Comparison of ENCODE assay signal across 9 mouse cellular contexts in the genomic region with DNA sequence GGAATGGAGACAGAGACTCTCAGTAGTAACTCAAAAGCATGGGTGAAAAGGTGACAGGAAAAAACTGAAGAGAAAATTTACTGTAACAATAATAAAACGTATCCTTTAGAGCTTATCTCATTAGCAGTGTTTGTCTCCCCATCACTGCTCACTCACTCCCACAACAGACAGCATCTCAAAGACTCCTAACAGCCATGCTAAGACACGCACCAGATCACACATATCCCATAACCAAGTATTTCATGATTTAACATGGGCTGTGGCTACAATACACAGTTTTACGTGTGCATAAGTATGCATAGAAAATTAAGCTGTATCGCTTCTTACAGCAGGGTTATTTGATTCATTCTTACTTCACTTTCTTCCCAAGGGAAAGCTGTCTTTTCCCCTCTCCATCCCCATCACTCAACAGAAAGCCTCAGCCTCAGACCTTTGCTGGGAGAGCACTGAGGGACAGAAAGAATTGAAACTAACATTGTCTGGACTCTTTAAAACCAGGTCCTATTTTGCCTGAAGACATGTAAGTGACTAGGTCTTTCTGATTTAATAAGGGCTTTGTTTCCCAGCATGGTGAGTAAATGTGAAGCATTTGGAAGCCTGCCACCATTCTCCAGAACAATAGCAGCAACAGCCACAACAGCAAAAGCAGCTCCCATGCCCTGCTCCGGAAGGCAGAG. TPM values are rescaled to one million over a fixed set of nuclear protein-coding genes. Genes with fewer than 3 reads are reported as not detected.
DNase-seq lines count a peak whose midpoint lies in the region; ATAC-seq and TF ChIP-seq lines count a peak whose summit lies in the region.
"Had no signal": no experiment of that assay in that cellular context is flagged by ENCODE, and none has a peak within 500 bp of the region (broad histone marks: within the 10 kb centered on the region; RNA-seq: fewer than 3 reads in every experiment).

No protein-coding gene starts in this region.

- no peak overlapping the region for H3K4me2 ChIP-seq in embryonic facial prominence, embryonic 12.5 days (replicated peaks)
- peak overlapping the region; percentile 43 for H3K4me2 ChIP-seq in heart, embryonic 13.5 days
- H3K4me2 ChIP-seq in kidney, postnatal 0 days (ENCODE audit: low read length): 0 out of 2 replicates have a peak overlapping the region, but pooled peaks have one; percentile 3
- H3K4me2 ChIP-seq in lung, embryonic 15.5 days: no peak overlapping the region
- H3K4me2 ChIP-seq: liver, embryonic 15.5 days had no signal

- H3K27ac ChIP-seq in embryonic facial prominence, embryonic 12.5 days: peak overlapping the region; percentile 61
- H3K27ac ChIP-seq in heart, embryonic 13.5 days (replicated peaks): peak overlapping the region; percentile 87
- H3K27ac ChIP-seq in kidney, postnatal 0 days: peak overlapping the region; percentile 51
- H3K27ac ChIP-seq in lung, embryonic 15.5 days: peak overlapping the region; percentile 30; the same call in 1 of the 2 replicates
- H3K27ac ChIP-seq: liver, embryonic 15.5 days had no signal

- peaks cover 22% of the 10 kb centered on the region for H3K4me1 ChIP-seq in embryonic facial prominence, embryonic 12.5 days
- H3K4me1 ChIP-seq in heart, embryonic 13.5 days: peaks cover 35% of the 10 kb centered on the region
- no peaks in the 10 kb centered on the region; the same call in 1 of the 2 replicates for H3K4me1 ChIP-seq in kidney, postnatal 0 days (replicated peaks; ENCODE audit: insufficient read depth, low read length)
- H3K4me1 ChIP-seq in lung, embryonic 15.5 days: no peaks in the 10 kb centered on the region; the same call in 1 of the 2 replicates

- H3K27me3 ChIP-seq in embryonic facial prominence, embryonic 12.5 days: no peaks in the 10 kb centered on the region
- H3K27me3 ChIP-seq in heart, embryonic 13.5 days (replicated peaks): no peaks in the 10 kb centered on the region
- no peaks in the 10 kb centered on the region for H3K27me3 ChIP-seq in kidney, postnatal 0 days (ENCODE audit: insufficient read depth, low read length)
- H3K27me3 ChIP-seq in lung, embryonic 15.5 days: no peaks in the 10 kb centered on the region
- H3K27me3 ChIP-seq: liver, embryonic 15.5 days had no signal

- H3K9ac ChIP-seq in embryonic facial prominence, embryonic 12.5 days: no peak overlapping the region
- H3K9ac ChIP-seq in heart, embryonic 13.5 days: peak overlapping the region; percentile 45
- no peak overlapping the region for H3K9ac ChIP-seq in kidney, postnatal 0 days (ENCODE audit: low read depth, low read length)
- no peak overlapping the region for H3K9ac ChIP-seq in lung, embryonic 15.5 days
- H3K9ac ChIP-seq: liver, embryonic 15.5 days had no signal

- no peak overlapping the region for H3K4me3 ChIP-seq in embryonic facial prominence, embryonic 12.5 days
- H3K4me3 ChIP-seq in heart, embryonic 13.5 days: no peak overlapping the region
- H3K4me3 ChIP-seq in kidney, postnatal 0 days (replicated peaks; ENCODE audit: low read depth, low read length): no peak overlapping the region
- no peak overlapping the region for H3K4me3 ChIP-seq in lung, embryonic 15.5 days
- H3K4me3 ChIP-seq: liver, embryonic 15.5 days had no signal

- no peaks in the 10 kb centered on the region for H3K36me3 ChIP-seq in embryonic facial prominence, embryonic 12.5 days
- peaks cover 17% of the 10 kb centered on the region for H3K36me3 ChIP-seq in heart, embryonic 13.5 days
- no peaks in the 10 kb centered on the region for H3K36me3 ChIP-seq in kidney, postnatal 0 days (ENCODE audit: insufficient read depth, low read length)
- H3K36me3 ChIP-seq in lung, embryonic 15.5 days: no peaks in the 10 kb centered on the region

- no peak for ATAC-seq in embryonic facial prominence, embryonic 12.5 days (ENCODE audit: insufficient number of reproducible peaks, insufficient read depth, low FRiP score, low TSS enrichment)
- ATAC-seq in heart, embryonic 13.5 days (ENCODE audit: extremely low read depth, insufficient number of reproducible peaks, low FRiP score, low TSS enrichment): no peak
- ATAC-seq in kidney, postnatal 0 days (replicated peaks; ENCODE audit: low FRiP score, low read depth): peak; percentile 63; the same call in 1 of the 2 replicates
- ATAC-seq in lung, embryonic 15.5 days (ENCODE audit: borderline replicate concordance, extremely low read depth, low FRiP score, low TSS enrichment): 0 out of 2 replicates have a peak, but pooled peaks have one; percentile 35

- peak; percentile 28 for DNase-seq in embryo, embryonic 10.5 days (ENCODE audit: low spot score)
- no peak for DNase-seq in embryo, embryonic 10 days (ENCODE audit: low spot score)
- peak; percentile 80 for DNase-seq in kidney, postnatal 0 days (ENCODE audit: low spot score)
- peak; percentile 36 for DNase-seq in skeletal muscle tissue, adult 2 months (ENCODE audit: low read depth, low spot score)
- no peak for DNase-seq in thymus, postnatal 0 days (ENCODE audit: low spot score)

- H3K9me3 ChIP-seq in embryonic facial prominence, embryonic 12.5 days: no peaks in the 10 kb centered on the region
- H3K9me3 ChIP-seq in heart, embryonic 13.5 days: no peaks in the 10 kb centered on the region
- H3K9me3 ChIP-seq in kidney, postnatal 0 days (replicated peaks; ENCODE audit: low read length): no peaks in the 10 kb centered on the region
- no peaks in the 10 kb centered on the region for H3K9me3 ChIP-seq in lung, embryonic 15.5 days
- H3K9me3 ChIP-seq: liver, embryonic 15.5 days had no signal

- WGBS in embryonic facial prominence, embryonic 12.5 days: 39% methylated on average over 5 of the region's 5 CpGs
- WGBS in heart, embryonic 13.5 days: 47% methylated on average over 5 of the region's 5 CpGs
- 19% methylated on average over 5 of the region's 5 CpGs for WGBS in kidney, postnatal 0 days
- WGBS in lung, embryonic 15.5 days: 49% methylated on average over 5 of the region's 5 CpGs

- no peak for TF ChIP-seq CTCF in kidney, postnatal 0 days (IDR thresholded peaks at IDR 0.05; ENCODE audit: low read depth)

RNA-seq across cellular contexts. Expression of a gene that starts 37.5 kb away (rescaled TPM):
- 39.4 and 43.2 TPM in 2 replicates for polyA plus RNA-seq in embryonic facial prominence, embryonic 12.5 days (2016; fragmentation: Nextera tagmentation; extraction: Ambion mirVana)
- polyA plus RNA-seq in heart, embryonic 13.5 days (2015; fragmentation: Nextera tagmentation; extraction: Ambion mirVana): 32.6 and 33.9 TPM in 2 replicates
- 10.7 and 11.1 TPM in 2 replicates for polyA plus RNA-seq in kidney, postnatal 0 days (2015; fragmentation: Nextera tagmentation; extraction: Ambion mirVana)
- 17.4 and 18.2 TPM in 2 replicates for polyA plus RNA-seq in lung, embryonic 15.5 days (2015; fragmentation: Nextera tagmentation; extraction: Ambion mirVana)
- 8.0 and 8.1 TPM in 2 replicates for polyA plus RNA-seq in thymus, postnatal 0 days (2015; fragmentation: Nextera tagmentation; extraction: Ambion mirVana)

Comparison
In these comparisons a context has a peak if more than half of its experiments do, and no peak if none do; other contexts are left out.
1. DNase-seq: peak in embryo, embryonic 10.5 days (single experiment), kidney, postnatal 0 days (single experiment) and skeletal muscle tissue, adult 2 months (single experiment); none in embryo, embryonic 10 days (single experiment) and thymus, postnatal 0 days (single experiment).
2. ATAC-seq: peak in kidney, postnatal 0 days (single experiment) and lung, embryonic 15.5 days (single experiment); none in embryonic facial prominence, embryonic 12.5 days (single experiment) and heart, embryonic 13.5 days (single experiment).
3. H3K27ac ChIP-seq: peak in every context shown above with its lines; median percentile 87 in heart, embryonic 13.5 days; 61 in embryonic facial prominence, embryonic 12.5 days; 51 in kidney, postnatal 0 days; 30 in lung, embryonic 15.5 days.
4. H3K4me2 ChIP-seq: peak in heart, embryonic 13.5 days (single experiment) and kidney, postnatal 0 days (single experiment); none in embryonic facial prominence, embryonic 12.5 days (single experiment) and lung, embryonic 15.5 days (single experiment).